Mouse (Mus musculus): Measurements from ENCODE around the gene Git2.

The Git2 gene

DNA sequence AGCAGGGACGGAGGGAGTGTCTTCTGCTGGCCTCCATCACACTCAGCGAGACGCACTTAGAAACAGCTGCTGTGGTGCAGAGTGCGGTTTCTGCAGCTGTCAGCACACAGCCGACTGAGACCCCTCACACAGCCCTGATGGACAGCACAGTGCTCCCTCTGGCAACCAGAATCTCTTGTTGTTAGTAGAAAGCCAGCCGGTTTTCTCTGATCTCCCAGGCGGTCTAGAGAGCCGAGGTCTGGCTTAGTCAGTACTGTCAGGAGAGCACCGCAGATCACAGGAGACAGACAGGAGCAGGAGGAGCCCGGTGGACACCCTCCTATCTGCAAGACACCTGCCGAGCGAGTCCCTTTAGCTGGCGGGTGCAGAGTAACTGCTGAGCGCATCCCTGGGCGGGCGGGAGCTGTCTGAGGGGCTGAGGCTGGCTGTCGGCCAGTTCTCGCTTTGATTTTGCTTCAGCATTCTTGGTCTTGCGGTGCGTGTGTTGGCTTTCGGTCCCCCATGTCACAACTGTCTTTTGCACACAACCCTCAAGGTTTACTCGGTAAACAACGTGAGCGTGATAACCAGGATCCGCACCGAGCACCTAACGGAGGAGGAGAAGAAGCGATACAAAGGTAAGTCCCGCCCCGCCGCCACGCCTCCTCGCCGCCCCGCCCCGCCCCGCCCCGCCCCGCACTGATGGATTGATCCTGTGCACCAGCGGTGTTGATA lies 21.1 kb upstream of the Git2 start:
- DNase-seq: no peak

DNA sequence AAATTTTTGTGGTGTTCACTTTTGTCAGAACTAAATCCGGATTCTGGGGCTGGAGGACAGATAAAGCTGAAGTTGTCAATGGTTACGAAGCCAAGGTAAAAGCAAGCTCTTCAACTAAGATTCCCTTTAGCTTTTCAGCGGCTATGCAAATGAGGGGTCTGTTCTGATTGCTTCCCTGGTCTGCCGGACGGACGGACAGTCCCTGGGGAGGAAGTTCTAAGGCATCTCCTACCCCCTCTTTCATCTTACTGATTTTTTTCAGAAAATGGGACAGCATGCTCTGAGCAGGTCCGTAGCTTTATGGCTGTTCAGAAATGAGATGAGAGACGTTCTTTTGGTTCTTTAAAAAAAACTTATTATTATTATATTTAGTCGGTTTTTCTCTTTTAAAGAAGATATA lies 20.3 kb upstream of the Git2 start:
- no peak for DNase-seq

DNA sequence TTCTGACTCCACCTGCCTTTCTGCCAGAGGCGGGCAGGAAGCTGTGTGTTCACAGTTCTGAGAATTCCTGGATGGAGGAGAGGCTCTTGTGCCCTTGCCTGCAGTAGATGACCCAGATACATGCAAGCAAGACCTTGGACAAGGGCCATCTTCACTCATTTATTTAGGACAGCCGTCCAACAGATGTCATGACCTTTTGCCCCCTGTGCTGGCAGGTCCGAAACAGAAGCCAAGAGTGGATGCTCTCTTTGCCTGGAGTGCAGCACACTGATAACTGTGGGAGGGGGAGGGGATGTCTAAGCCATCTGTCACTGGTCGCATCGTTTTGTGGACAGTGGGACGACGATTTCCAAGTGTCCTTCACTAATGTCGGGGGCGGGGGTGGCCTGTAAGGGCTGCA lies 19.9 kb upstream of the Git2 start:
- no peak for DNase-seq

- DNase-seq: no peak
These were observed 19.3 kb upstream of the Git2 start for GRCm38 (mm10) chr5:114794609-114795008.

DNA sequence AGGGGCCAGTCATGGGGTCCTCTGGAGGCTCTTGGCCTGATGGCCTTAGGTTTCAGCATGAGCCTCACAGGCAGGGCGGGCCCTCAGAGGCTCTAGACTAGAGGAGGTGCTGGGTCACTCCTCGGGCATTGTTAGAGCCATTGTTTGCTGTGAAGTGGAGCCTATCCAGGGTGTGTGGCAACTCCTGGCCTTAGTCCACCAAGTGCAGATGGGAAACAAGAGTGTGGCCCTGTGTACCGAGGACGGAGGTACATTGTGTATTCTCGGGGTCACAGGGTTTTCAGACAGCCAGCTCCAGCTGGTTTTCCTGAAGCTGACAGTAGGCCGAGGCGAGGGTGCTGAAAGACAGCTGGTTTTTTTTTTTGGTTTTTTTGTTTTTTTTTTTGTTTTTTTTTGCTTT lies 18.0 kb upstream of the Git2 start:
- DNase-seq: no peak

- DNase-seq: no peak
These were observed 9.9 kb upstream of the Git2 start for GRCm38 (mm10) chr5:114785196-114785595.

DNA sequence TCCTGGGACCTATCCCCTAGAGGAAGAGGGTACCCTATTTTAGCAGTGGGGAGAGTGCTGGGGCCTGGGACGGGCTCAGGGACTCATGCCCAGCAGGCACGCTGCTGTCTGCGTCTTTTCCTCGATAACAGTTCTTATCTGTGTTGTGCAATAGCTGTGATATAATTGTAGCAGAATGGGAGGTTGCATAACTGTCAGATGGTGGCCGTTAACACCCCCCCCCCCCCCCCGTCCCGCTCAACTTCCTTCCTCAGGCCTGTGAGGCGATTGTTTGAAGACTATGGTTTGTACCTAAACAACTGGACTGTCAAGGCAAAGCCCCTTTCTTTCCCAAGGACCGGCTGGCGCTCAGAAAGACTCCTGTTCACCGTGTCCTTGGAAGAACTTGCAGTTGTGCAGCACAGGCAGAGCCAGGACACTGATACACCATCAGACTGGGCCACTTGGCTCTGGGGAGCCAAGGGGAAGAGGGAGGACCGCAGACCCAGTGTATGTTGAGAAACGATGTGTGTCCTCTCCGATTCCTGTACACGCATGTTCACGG lies 9.4 kb upstream of the Git2 start:
- peak; percentile 29 for DNase-seq

GRCm38 (mm10) chr5:114783405-114784163 lies 8.3 kb upstream of the Git2 start:
- peak; percentile 56 for DNase-seq

DNA sequence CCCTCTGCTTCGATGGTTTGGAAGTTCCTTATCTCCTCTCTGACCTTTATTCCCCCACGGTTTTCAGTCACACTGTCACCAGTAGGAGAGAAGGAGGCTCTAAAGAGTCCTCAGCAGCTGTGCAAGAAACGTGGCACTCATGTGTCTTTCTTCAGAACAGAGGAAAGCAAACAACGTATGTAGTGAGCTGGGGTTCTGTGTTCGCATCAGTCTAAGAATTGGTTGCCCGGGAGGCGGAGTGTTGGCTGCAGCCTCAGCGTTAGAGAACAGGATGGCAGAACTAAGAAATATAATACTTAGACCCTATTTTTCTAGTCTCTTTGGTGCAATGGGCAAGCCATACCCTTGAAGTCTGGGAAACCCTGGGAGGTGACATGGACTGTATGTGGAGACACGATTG lies 7.7 kb upstream of the Git2 start:
- DNase-seq: peak; percentile 54

DNA sequence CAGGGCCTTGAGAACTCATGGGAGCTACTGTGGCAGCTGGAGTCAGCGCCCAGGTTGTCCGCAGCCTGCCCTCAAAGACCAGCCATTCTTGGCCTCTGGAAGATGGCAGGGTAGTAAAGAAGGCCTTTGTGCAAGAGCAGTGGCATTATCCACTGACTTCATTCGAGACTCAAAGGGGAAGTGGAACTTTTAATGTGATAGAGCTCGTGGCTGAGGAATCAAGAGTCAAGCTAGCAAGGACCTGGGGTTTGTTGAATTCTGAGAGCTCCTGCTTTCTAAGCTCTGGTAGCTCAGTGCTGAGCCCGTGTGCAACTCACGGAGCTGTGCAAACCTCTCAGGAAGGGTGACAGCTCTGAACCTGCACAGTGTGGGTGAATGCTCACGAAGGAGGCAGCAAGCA lies 5.6 kb upstream of the Git2 start:
- no peak for DNase-seq

DNA sequence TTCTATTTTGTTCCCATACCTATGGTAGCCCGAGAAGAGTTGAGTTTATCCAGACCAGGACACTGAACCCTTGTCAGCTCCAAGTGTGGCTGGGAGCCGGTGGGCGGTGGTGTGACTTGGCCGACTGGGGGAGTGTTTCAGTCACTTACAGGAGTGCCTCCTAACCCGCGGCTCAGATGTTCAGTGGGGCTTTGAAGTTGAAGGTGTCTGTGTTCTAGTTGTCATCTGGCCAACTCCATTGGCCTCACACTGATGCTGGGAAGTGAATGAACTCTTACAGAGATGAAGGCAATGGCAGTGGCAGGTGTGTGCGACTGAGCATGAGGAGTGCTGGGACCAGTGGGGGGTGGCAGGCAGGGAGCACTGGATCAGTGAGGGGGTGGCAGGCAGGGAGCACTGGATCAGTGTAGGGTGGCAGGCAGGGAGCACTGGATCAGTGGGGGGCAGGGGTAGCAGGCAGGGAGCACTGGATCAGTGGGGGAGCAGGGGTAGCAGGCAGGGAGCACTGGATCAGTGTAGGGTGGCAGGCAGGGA lies 4.7 kb upstream of the Git2 start:
- DNase-seq: peak; percentile 61

- DNase-seq: no peak
These were observed 857 bp upstream of the Git2 start for GRCm38 (mm10) chr5:114776174-114776573.

DNA sequence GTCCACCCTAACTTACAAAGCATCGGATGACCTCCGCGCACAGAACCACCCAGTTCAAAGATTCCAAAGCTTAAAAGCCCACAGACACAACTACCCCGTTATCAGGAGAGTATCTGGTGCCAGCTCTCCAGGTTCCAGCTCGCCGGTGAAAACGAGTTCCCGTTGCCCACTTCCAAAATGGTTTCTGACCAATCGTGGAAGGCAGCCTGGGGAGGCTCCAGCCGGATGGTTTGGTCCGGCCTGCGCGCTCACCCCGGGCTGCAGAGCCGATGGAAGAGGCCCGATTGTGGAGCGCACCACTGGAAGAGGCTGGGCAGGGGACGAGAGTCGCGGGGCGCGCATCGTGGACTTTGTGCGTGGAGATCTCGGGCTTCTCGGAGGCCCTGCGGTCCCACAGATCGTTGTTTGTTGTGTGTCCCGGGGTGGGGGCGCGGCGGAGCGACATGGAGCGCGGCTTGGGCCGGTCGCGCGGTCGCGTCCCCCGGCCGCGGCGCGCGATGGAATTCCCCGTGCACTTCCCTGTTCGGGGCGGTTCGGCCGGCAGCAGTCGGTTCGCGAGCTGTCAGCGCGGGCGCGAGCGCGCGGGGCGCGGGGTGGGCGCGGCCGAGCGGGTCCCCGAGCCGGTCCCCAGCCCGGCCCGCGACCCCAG lies 790 bp downstream of the Git2 start, which contains the start of gene Ankrd13a:
Ankrd13a (plus strand) TSS at position 275 of the 649 bp plus-strand sequence.
- peak; percentile 88 for DNase-seq

DNA sequence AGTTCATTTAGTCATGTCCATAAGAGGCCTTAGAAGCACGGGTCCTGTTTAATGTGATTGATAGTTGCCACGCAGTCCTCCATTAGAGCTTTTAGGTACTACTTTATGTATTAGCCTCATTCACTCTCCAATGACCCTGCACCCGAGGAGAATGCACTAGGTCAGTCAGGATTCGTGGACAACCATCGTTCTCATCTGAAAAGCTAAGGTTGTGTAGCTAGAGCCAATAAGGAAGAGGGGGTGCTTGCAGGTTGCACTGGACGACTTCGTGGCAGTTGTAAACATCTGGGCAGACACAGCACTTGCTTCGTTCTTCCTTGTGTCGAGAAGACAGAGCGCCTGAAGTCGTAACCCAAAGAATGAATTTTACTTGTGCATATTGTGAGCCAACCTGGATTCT lies 1.5 kb downstream of the Git2 start:
- peak; percentile 56 for DNase-seq

- DNase-seq: peak; percentile 99
These were observed 2.1 kb downstream of the Git2 start for GRCm38 (mm10) chr5:114773211-114773710.

DNA sequence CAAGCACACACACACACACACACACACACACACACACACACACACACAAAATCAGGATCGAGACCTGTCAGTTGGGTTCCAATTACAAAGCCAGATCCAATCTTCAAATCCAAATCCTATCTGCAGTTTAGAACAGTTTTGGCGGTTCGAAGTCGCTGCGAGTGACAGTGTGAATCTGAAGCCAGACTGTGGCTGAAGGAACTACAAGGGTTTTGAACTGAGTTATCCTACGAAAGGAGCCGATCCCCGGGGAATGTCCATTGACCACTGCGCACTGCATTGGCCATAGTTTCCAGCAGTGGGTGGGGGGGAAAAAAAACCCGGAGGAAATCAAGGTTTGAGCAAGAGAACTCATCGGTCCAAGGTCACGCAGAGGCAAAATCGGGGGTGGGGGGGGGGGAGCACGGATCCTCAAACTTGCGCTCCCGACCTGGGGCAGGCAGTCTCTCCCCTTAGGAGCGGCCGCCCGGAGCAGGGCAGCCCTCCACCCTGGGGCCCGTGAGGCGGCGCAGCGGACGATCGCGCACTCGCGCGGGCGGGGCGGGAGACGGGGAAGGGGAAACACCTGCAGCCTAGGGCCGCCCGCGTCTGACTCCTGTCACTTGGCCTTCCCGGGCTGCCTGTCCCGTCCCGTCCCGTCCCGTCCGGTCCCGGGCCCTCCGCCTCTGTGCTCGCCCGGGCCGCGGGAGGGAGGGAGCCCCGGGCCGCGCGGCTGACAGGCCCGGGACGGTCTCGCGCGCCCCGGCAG lies 2.7 kb downstream of the Git2 start:
- peak; percentile 89 for DNase-seq

DNA sequence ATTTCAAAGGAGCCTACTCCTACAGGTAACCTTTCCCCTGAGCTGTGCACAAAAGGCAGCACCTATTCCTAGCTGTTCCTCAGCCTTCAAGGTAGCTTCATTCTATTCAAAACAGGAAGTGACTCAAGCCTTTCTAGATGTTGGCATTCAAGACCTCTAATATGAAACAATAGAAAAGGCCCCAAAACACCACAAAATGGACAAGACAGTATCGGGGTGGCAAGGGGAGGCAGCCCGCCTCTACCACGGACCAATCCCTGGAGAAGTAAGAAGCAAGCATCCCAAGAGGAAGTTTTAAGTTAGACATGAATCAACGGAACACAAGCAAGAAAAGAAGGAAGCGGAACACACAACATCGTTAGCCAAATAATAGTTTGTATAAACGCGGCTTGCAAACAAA lies 3.5 kb downstream of the Git2 start:
- DNase-seq: no peak

DNA sequence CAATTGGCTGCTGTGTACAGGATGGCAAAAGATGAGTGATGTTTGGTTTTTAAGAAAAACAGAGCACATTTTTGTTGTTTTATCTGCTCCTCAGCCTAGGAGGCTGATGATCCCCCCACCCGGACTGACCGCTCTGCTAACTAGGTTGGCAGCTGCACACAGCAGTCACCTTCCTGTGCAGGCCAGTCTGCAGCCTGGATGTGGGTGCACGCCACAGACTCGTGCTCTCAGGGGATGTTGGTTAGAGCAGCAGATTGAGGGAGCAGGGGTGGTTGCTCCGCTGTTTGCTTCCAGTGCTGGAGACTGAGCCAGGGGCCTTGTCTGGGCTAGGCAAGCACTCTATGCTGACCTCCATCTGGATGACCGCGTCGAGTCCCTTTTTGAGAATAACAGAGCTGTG lies 5.5 kb downstream of the Git2 start:
- peak; percentile 60 for DNase-seq

GRCm38 (mm10) chr5:114767185-114767584 lies 8.1 kb downstream of the Git2 start:
- no peak for DNase-seq

DNA sequence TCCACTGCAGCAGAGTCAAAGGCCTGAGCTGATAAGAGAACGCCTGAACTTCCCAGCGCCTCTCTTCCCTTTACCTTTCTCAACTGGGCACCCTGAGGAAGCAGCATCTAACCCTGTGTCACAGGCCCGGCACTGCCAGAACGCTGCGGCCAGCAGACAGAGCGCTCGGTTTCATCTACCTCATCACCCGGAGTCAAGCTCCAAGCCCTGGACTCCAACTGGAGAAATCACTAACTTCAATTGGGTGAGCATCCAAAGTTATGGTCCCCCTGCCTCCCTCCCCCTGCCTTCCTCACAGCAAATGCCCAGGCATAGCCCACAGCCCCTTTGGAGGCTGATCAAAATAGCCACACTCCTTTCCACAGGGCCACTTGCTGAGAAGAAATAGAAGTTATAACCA lies 8.6 kb downstream of the Git2 start:
- no peak for DNase-seq

DNA sequence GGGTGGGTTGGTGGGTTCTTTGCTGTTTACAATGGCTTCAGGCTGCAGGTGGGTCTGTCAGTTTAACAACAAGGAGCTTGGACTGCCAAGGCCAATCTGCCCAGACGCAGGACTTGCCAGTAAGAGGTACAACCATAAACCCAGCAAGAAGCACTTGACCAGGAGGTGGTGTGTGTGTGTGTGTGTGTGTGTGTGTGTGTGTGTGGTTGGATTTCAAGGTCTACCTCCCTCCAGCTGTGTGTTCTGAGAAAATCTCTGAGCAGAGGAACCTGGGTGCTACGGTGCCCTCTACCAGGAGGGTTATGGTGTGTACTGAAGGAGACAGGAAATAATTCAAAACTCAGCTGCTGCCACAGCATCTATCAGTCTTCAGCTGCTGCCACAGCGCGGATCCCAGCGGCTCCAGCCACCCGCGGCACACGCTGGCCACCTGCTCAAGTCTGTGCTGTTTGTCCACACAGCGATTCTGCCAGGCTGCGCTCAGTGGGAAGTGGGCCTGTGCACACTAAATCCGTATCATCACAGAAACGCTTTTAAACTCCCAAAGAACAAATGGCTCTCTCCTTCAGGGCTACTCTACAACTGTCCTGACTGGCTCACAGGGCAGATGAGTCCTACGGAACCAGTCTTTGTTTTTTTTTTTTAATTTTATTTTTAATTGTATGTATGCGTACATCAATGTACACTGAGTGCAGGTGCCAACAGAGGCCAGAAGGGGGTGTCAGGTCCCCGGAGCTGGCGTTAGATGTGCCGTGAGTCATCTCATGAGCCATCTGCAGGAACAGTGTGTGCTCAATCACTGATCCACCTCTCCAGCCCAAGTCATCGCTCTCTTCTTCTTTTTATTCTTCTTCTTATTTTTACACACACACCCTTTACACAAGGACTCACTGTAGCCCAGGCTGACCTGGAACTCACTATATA lies 10.2 kb downstream of the Git2 start:
- DNase-seq: peak; percentile 43

Measured in thymus, postnatal 4 days (tissue).